Mouse (Mus musculus): Measurements from ENCODE around the gene Slc25a17. TPM values are rescaled to one million over a fixed set of nuclear protein-coding genes. Genes with fewer than 3 reads are reported as not detected.

Slc25a17 gene
- total RNA-seq, 2 experiments from 2014 or later, result 24.3 to 26.5 TPM

Other genes with a start within 250 kb of the Slc25a17 start
- 10 to 100 TPM; 12.3 to 13.9 TPM for gene Mrtfa, start 170.1 kb downstream of the Slc25a17 start, total RNA-seq (2021)
- gene Mchr1, start 125.3 kb downstream of the Slc25a17 start, total RNA-seq (2021), result not detected
- 10 to 100 TPM; 71.5 to 86.1 TPM for gene St13, start 39.3 kb upstream of the Slc25a17 start, total RNA-seq (2021)
- 10 to 100 TPM; 12.5 to 13.4 TPM for gene Xpnpep3, start 39.3 kb upstream of the Slc25a17 start, total RNA-seq (2021)
- not detected for gene Dnajb7, start 47.5 kb upstream of the Slc25a17 start, total RNA-seq (2021)
- gene Rbx1, start 105.5 kb upstream of the Slc25a17 start, total RNA-seq (2021), result 100 to 1,000 TPM; 120 to 130 TPM
- 10 to 100 TPM; 54.6 to 57.1 TPM for gene Ep300, start 224.5 kb upstream of the Slc25a17 start, total RNA-seq (2021)